Mouse (Mus musculus): ENCODE data around the gene Gm20481.
"Not testable (repeated sequence)": the region's sequence is repeated elsewhere in the genome, so short reads cannot be mapped to it uniquely, and the experiment has no call there.

The Gm20481 gene

DNA sequence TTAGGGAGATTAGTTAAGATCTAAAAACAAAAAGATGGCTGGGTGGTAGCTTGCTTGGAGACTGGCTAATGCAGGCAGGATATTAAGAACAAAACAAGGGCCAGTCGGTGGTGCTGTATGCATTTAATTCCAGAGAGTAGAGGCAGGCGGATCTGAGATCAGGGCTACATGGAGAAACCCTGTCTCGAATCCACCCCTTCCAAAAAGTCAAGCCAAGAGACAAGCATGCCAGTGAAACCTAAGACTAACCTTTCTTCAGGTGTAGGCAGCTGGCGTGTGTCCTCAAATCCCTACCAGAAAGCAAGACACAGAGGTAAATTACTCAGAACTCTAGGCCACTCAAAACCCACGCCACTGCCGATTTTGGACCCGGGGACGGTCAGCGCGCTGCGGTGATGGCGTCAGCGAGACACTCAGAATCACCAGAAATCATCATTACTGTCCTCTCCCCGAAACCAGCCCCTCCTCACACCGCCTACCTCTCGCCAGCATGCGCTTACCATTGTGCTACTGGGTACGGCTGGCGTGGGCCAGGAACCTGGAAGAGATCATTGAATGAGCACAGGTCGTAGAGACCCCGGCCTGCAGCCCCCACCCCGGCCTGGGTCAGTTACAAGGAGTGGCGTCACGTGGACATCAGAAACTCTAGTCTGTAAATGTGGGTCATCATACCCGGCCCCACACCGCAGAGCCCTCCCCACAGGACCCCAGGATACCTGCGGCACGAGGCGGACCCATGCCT lies 17.9 kb upstream of the Gm20481 start:
- DNase-seq (ENCODE audit: low read depth, low spot score): no peak

DNA sequence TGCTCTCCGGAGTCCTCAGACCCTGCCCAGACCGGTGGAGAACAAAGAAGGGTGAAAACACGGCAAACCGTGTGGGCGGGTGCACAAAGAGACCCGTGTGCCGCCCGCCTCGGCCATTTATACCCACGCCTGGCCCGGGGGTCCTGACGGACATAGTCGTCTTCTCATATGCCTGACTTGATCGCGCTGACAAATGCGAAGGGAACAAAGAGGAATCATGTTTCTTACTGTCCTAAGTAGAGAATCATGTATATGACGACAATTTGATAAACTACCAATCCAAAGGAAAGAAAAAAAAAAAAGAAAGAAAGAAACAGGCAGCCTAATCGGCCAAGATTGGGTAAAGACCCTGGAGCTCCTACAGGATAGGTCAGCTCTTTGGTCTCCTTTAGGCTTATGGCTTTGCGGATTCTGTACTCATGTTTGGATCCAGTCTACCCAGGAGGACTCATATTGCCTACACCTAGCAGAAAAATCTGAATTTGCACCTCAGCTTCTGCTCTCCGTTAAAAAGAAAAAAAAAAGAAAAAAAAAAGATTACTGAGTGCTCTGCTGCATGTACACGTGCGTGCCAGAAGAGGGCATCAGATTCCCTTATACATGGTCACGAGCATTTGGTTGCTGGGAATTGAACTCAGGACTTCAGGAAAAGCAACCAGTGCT lies 17.2 kb upstream of the Gm20481 start:
- no peak for DNase-seq (ENCODE audit: low read depth, low spot score)

DNA sequence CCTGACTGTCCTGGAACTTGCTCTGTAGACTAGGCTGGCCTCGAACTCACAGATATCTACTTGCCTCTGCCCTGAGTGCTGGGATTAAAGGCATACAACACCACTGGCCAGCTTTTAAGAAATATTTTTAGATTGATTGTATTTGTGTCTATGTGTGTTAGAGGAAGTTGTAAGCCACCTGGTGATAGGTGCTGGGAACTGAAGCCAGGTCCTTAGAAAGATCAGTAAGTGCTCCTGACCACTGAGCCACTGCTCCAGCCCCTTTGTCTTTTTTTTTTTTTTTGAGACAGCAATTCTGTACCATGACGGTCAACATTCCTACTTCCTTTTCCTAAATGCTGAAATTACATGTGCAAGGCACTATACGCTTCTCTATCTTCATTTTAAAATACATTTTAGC lies 16.5 kb upstream of the Gm20481 start:
- no peak for DNase-seq (ENCODE audit: low read depth, low spot score)

DNA sequence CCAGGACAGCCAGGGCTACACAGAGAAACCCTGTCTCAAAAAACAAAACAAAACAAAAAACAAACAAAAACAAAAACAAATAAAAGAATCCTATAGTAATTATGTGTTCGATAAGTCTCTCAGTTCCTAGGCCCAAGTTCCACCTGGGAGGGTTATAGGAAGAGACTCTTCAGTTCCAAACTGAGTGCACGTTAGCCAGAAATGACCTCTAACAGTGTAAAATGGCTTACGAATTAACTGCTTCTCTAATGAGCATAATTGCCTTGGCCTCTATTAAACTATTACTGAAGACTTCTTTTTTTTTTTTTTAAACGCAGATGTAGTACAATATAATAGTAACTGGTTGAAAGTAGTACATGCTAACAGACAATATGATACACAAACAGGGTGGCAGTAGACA lies 15.8 kb upstream of the Gm20481 start:
- DNase-seq (ENCODE audit: low read depth, low spot score): no peak

DNA sequence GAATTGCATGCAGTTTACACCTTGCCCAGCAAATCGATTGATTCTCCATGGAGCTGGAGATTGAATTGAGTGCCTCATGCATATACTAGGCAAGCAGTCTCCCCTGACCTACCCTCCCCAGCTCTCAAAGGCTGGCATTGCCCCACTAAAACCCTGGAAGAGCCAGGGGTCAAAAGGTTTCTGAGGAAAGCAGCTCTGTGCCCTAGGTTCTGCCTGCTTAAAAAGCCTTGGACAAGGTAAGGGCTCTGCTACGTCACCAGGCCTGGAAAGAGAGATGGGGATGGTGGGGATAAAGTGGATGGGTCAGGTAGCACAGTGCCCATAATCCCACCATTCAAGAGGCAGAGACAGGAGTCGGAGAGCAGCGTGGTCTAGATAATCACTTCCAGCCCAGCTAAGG lies 14.9 kb upstream of the Gm20481 start:
- no peak for DNase-seq (ENCODE audit: low read depth, low spot score)

DNA sequence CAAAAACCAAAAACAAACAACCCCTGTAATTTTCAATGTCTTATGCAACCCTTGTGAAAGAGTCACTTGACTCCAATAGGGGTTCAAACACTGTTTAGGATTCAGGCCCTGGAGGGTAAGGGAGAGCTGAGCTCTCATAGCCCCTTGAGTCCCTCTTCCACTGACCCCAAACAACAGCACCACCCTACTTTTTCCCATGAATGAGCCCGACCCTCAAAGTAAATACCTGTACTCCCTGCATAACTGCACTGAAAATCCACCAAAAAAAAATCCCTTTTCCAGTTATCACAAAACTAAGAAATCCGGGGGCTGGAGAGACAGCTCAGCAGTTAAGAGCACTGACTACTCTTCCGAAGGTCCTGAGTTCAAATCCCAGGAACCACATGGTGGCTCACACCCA lies 13.8 kb upstream of the Gm20481 start:
- DNase-seq (ENCODE audit: low read depth, low spot score): no peak

DNA sequence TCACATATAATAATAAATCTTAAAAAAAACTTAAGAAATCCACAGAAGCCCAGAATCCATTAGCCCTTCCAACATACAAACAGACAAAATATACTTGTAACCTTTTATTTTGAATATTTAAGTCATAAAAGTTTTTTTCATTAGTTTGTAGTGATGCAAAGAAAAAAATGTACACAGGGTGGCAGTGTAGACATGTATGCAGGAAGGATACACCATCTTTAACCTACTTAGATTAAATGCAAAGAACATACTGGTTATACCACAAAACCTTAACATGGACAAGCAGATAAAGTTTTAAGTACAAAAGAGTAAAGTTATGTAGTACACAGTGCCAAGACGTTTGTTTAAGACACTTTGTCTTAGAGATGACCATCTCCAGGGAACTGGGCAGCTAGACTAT lies 13.4 kb upstream of the Gm20481 start:
- no peak for DNase-seq (ENCODE audit: low read depth, low spot score)

DNA sequence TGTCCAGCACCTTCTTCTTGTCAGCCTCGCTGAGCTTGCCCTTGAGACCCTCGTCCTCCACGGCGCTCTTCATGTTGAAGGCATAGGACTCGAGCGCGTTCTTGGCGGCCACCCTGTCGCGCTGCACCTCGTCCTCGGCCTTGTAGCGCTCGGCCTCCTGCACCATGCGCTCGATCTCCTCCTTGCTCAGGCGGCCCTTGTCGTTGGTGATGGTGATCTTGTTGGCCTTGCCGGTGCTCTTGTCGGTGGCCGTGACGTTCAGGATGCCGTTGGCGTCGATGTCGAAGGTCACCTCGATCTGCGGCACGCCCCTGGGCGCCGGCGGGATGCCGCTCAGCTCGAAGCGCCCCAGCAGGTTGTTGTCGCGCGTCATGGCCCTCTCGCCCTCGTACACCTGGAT lies 12.4 kb upstream of the Gm20481 start:
- not testable (repeated sequence) for DNase-seq (ENCODE audit: low read depth, low spot score)

DNA sequence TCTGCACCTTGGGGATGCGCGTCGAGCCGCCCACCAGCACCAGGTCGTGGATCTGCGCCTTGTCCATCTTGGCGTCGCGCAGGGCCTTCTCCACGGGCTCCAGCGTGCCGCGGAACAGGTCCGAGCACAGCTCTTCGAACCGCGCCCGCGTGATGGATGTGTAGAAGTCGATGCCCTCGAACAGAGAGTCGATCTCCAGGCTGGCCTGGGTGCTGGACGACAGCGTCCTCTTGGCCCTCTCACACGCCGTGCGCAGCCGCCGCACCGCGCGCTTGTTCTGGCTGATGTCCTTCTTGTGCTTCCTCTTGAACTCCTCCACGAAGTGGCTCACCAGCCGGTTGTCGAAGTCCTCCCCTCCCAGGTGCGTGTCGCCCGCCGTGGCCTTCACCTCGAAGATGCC lies 11.7 kb upstream of the Gm20481 start:
- not testable (repeated sequence) for DNase-seq (ENCODE audit: low read depth, low spot score)

DNA sequence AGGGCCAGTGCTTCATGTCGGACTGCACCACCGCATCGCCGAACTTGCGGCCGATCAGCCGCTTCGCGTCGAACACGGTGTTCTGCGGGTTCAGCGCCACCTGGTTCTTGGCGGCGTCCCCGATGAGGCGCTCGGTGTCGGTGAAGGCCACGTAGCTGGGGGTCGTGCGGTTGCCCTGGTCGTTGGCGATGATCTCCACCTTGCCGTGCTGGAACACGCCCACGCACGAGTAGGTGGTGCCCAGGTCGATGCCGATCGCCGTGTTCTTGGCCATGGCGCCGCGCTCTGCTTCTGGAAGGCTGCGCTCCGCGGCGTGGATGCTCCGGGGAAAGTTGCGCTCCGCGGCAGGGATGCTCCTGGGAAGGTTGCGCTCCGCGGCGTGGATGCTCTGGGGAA lies 11.0 kb upstream of the Gm20481 start:
- DNase-seq (ENCODE audit: low read depth, low spot score): not testable (repeated sequence)

DNA sequence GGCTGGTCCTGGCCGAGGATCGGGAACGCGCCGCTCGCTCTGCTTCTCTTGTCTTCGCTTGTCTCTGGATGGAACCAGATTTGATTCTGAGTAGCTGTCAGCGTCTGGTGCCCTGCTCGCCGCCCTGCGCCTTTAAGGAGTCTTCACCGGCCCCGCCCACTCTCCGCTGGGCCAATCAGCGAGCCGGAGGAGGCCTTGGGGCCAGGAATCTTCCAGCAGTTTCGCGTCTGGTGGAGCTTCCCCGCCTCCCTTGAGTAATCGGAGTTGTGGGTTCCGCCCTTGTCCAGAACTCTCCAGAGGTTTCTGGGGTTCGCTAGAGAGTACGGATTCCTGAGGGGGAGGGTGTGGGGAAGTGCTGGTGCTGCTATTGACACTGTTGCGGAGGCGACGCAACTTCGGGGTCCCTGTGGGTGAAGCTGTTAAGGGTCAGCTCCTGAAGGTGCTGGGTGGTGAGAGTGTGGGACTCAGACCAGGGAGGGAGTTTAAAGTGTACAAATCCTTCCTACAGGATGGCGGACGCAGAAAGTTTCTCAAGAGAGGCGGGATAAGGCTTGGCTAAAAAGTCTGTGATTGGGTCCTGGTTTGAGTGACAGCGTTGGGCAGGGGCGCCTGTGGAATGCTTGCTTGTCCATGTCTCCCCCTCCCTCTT lies 10.5 kb upstream of the Gm20481 start, which contains the start of gene Hspa1b:
Hspa1b (minus strand) TSS at position 109 of the 649 bp plus-strand sequence.
- not testable (repeated sequence) for DNase-seq (ENCODE audit: low read depth, low spot score)

DNA sequence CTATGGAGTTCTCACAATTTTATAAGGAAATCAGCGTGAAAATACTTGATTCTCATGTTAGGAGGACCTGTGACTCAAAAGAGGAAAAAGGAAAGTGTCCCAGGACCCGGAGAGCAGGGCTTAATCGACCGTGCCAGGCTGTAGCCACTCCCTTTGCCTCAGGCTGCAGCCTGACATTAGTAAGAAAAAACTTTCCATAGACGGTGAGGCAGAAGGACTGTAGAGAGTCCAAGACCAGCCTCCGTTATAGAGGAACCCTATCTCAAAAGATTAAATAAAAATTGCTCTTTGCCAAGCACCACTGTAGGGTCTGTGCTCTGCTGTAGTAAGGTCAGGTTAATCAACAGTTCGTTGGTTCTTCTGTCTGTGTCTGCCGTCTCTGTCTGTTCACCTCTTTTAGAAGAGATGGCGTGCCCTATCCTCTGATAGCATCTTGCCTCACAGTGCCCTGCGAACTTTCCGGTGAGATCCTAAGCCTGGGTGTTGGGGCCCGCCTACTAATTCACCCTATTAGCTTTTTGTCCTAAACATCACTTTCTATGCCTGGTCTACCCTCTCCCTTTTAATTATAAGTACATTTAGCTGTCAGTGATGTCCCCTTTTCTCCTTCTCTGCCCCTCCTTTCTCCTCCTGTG lies 9.7 kb upstream of the Gm20481 start:
- no peak for DNase-seq (ENCODE audit: low read depth, low spot score)

DNA sequence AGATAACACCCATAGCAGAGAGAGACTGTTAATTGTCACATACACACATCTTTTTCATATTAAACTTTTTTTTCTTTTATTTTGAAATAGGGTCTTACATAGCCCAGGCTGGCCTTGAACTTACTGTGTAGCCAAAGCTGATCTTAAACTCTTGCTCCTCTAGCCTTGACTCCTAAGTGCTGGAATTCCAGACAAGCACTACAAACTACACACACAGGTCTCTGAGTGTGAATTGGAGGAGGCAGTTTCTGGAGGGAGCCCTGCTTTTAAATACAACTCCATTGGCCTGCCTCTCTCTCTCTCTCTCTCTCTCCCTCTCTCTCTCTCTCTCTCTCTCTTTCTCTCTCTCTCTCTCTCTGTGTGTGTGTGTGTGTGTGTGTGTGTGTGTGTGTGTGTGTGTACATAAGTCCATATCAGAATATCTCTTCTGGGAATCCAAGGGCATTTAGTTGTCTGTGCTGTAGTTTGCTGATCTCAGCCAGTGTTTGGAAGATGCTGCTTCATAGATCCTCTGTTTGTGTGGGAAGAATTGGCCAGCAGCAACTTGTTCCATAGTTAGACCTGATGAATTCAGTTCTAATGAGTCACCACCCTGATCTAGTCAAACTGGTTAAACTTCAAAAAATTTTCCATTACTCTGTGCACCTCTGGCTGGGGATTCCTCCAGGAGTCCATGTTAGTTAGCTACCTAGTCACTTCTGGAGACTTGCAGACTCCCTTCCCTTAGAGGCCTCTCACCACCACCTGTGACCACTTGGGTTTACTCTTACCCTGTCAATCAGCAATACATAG lies 8.8 kb upstream of the Gm20481 start:
- DNase-seq (ENCODE audit: low read depth, low spot score): no peak

DNA sequence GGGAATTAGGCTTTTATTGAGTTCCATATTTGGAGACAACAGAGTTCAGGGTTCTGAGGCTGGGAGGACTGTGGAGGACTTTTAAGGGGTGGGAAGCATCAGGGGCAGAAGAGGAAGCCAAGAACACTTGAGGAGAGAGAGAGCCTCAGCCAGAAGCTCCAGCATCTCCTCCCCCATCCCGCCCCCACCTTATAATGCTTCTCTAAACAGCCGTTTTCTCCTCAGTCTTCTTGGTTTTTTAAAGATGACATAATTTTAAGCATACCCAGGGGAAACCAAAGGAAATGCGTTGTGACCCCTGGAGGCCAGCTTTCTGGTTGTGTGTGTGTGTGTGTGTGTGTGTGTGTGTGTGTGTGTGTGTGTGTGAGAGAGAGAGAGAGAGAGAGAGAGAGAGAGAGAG lies 7.6 kb upstream of the Gm20481 start:
- no peak for DNase-seq (ENCODE audit: low read depth, low spot score)

DNA sequence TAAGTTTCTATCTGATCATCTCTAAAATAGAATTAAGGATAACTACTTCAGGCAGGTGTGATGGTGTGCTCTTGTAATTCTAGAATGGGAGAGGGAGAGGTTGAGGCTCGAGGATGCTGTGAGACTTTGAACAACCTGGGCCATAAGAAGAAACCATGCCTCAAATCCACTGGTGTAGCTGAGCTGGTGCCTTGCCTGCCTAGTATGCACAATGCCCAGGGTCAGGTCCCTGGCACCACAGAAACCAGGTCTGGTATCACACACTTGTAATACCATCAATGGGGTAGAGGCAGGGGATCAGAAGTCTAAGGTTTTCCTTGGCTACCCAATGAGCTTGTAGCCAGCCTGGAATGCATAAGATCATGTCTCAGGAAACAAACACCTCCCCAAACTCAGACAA lies 6.9 kb upstream of the Gm20481 start:
- DNase-seq (ENCODE audit: low read depth, low spot score): no peak

DNA sequence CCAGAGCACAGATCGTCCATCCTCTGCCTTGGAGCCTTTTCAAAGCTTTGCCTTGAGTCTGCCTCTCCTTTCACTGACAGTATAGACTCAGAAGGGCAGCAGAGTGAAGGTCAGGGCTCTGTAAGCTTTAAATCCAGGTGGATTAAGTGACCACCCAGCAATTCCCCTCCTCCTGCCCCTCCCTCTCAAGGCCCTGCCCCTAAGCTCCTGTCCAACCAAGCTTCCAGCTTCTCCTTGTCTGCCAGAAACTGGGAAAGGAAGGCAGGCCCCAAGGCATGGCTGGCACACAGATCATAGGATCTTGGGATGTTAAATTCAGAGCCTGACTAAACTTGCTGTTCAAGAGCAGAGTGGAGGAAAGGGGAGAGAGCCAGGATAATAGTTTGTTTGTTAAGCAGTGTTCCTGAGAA lies 5.1 kb upstream of the Gm20481 start:
- no peak for DNase-seq (ENCODE audit: low read depth, low spot score)

DNA sequence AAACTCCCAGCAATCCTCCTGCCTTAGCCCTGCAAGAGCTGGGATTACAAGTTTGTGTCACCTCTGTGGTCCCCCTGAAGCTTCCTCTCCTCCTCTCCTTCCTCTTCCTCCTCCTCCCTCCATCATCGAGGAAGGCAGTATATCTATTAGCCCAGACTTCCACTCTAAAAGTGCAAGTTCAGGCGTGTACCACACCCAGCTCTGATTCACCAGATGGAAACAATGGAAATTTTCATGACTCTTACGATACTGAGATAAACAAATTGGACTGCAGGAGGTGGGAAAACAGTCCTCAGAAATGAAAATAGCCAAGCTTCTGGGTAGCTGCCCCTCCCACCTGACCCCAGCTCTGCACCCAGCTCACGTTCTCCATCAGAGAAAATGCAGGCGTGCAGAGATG lies 4.1 kb upstream of the Gm20481 start:
- DNase-seq (ENCODE audit: low read depth, low spot score): no peak

DNA sequence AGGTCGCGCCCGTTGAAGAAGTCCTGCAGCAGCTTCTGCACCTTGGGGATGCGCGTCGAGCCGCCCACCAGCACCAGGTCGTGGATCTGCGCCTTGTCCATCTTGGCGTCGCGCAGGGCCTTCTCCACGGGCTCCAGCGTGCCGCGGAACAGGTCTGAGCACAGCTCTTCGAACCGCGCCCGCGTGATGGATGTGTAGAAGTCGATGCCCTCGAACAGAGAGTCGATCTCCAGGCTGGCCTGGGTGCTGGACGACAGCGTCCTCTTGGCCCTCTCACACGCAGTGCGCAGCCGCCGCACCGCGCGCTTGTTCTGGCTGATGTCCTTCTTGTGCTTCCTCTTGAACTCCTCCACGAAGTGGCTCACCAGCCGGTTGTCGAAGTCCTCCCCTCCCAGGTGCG lies 1.1 kb downstream of the Gm20481 start:
- not testable (repeated sequence) for DNase-seq (ENCODE audit: low read depth, low spot score)

DNA sequence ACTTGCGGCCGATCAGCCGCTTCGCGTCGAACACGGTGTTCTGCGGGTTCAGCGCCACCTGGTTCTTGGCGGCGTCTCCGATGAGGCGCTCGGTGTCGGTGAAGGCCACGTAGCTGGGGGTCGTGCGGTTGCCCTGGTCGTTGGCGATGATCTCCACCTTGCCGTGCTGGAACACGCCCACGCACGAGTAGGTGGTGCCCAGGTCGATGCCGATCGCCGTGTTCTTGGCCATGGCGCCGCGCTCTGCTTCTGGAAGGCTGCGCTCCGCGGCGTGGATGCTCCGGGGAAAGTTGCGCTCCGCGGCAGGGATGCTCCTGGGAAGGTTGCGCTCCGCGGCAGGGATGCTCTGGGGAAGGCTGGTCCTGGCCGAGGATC lies 2.0 kb downstream of the Gm20481 start:
- DNase-seq (ENCODE audit: low read depth, low spot score): not testable (repeated sequence)

DNA sequence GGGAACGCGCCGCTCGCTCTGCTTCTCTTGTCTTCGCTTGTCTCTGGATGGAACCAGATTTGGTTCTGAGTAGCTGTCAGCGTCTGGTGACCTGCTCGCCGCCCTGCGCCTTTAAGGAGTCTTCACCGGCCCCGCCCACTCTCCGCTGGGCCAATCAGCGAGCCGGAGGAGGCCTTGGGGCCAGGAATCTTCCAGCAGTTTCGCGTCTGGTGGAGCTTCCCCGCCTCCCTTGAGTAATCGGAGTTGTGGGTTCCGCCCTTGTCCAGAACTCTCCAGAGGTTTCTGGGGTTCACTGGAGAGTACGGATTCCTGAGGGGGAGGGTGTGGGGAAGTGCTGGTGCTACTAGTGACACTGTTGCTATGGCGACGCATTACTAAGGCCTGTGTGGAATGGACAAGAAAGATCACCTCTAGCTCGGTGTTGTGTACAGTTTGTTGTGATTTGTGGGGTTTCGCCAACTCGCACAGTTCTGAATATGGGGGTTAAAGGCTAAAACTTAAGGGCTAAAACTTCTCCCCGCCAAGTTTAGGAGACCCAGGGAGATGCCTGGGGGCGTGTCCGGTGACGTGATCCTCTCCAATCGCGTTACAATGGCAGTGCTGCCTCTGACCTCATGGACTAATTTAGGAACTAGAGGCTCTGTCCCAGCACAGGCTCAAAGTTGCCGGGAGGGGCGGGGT lies 2.5 kb downstream of the Gm20481 start, which contains the start of the genes Hspa1a and Hspa1l:
Hspa1a (minus strand) TSS at position 88 of the 681 bp plus-strand sequence.
Hspa1l (plus strand) TSS at position 635 of the 681 bp plus-strand sequence.
- DNase-seq (ENCODE audit: low read depth, low spot score): not testable (repeated sequence)

Measured in WW6 (cell line).